Mouse (Mus musculus) heart, adult 2 months (tissue): ENCODE data around the gene Atp6v0a4. TPM values are rescaled to one million over a fixed set of nuclear protein-coding genes. Genes with fewer than 3 reads are reported as not detected.

Experiments
- DNase-seq, 2 experiments: peaks; one replicate each; pipeline ENCODE4 v3.0.0; 2021
- H3K27ac ChIP-seq: fragments of 200-600 bp; 2 replicates; pipeline ENCODE4 v1.8.1; 2022
- H3K27me3 ChIP-seq: fragments of 200-500 bp; 2 replicates; pipeline ENCODE4 v1.6.1; 2012; ENCODE audit warnings: mild to moderate bottlenecking, low read length, inconsistent platforms, mixed read lengths; ENCODE audit not compliant: control insufficient read depth, insufficient read depth
- H3K36me3 ChIP-seq: fragments of 200-500 bp; 2 replicates; pipeline ENCODE4 v1.6.1; 2012; ENCODE audit warnings: low read length, inconsistent platforms; ENCODE audit not compliant: control insufficient read depth, insufficient read depth
- H3K4me1 ChIP-seq: fragments of 200-500 bp; 2 replicates; pipeline ENCODE4 v1.6.1; 2011; ENCODE audit warnings: low read length; ENCODE audit not compliant: control insufficient read depth, insufficient read depth
- H3K4me3 ChIP-seq: fragments of 200-600 bp; 2 replicates; pipeline ENCODE4 v1.8.1; 2022
- H3K79me2 ChIP-seq: fragments of 200-500 bp; replicated peaks from 2 replicates; pipeline ENCODE4 v1.6.1; 2012; ENCODE audit warnings: mild to moderate bottlenecking, inconsistent platforms, low read length, moderate library complexity, mixed read lengths; ENCODE audit not compliant: control insufficient read depth, insufficient read depth
- H3K9ac ChIP-seq: fragments of 200-500 bp; 2 replicates; pipeline ENCODE4 v1.6.1; 2012; ENCODE audit warnings: low read depth, mild to moderate bottlenecking, control low read depth, inconsistent platforms, low read length, mixed read lengths
- CTCF ChIP-seq: fragments of 200-600 bp; IDR thresholded peaks from 2 replicates; pipeline ENCODE4 v1.8.1; 2022; ENCODE audit warnings: antibody characterized with exemption, mild to moderate bottlenecking, moderate library complexity
- EP300 ChIP-seq: fragments of 200-500 bp; IDR thresholded peaks from 2 replicates; pipeline ENCODE4 v1.6.1; 2011; ENCODE audit warnings: low read depth, low read length, control low read depth; ENCODE audit not compliant: insufficient read depth
- POLR2A ChIP-seq: fragments of 200-500 bp; IDR thresholded peaks from 2 replicates; pipeline ENCODE4 v1.6.1; 2011; ENCODE audit warnings: mild to moderate bottlenecking, low read depth, low read length, control low read depth; ENCODE audit not compliant: insufficient read depth
- WGBS: fragments of 180-500 bp; shearing (Covaris S2); methylation state at CpG from one replicate; pipeline ENCODE4 v1.1.7; 2018; 5-methylcytosine and 5-hydroxymethylcytosine counted together
- intact Hi-C: fragments of 180-260 bp; cut with DNase I; formaldehyde crosslinking; loops from one replicate; pipeline ENCODE4 v1.15.1; 2025
- polyA plus RNA-seq: library from polyadenylated mRNA; depleted of rRNA; stranded (reverse); fragments of >200 nt; gene quantifications from 2 replicates; pipeline ENCODE4 v1.2.3, GENCODE M21; 2012
- total RNA-seq, 2 experiments: library from RNA; stranded (reverse); gene quantifications; 2 replicates each; pipeline ENCODE4 v1.2.3; 2021

Atp6v0a4 gene
- total and polyA plus RNA-seq, 3 experiments = 1.0 to 2.5 (median 1.4) TPM

- WGBS = 35% methylated on average over 7 of the region's 7 CpGs
- H3K4me3 ChIP-seq = no peak overlapping the region
- no peak overlapping the region for H3K9ac ChIP-seq
- intact Hi-C loops = no loop called here
- H3K4me1 ChIP-seq = peaks cover 7% of the 10 kb centered on the region
- no peak for DNase-seq
- TF ChIP-seq POLR2A (no peak), EP300 (no peak), CTCF (no peak)
- H3K79me2 ChIP-seq = no peaks in the 10 kb centered on the region
- H3K27ac ChIP-seq = peak overlapping the region; percentile 17; the same call in 1 of the 2 replicates
- no peaks in the 10 kb centered on the region for H3K27me3 ChIP-seq
- H3K36me3 ChIP-seq = no peaks in the 10 kb centered on the region
These were observed 92.4 kb downstream of the Atp6v0a4 start for GRCm38 (mm10) chr6:38031924-38032540.

- Histone ChIP-seq H3K27ac (no peak overlapping the region), H3K4me1 (peaks cover 5% of the 10 kb centered on the region), H3K4me3 (no peak overlapping the region), H3K9ac (no peak overlapping the region), H3K36me3 (no peaks in the 10 kb centered on the region), H3K27me3 (no peaks in the 10 kb centered on the region), H3K79me2 (no peaks in the 10 kb centered on the region)
- intact Hi-C loops = no loop called here
- TF ChIP-seq EP300 = no peak
- TF ChIP-seq POLR2A = no peak
- TF ChIP-seq CTCF = no peak
- 78% methylated on average over 2 of the region's 2 CpGs for WGBS
- no peak for DNase-seq
These were observed 96.2 kb downstream of the Atp6v0a4 start for GRCm38 (mm10) chr6:38028205-38028604.

- no peaks in the 10 kb centered on the region for H3K36me3 ChIP-seq
- H3K4me1 ChIP-seq = peaks cover 8% of the 10 kb centered on the region
- DNase-seq = no peak
- no peak overlapping the region for H3K27ac ChIP-seq
- TF ChIP-seq POLR2A (no peak), CTCF (no peak), EP300 (no peak)
- H3K79me2 ChIP-seq = no peaks in the 10 kb centered on the region
- intact Hi-C loops = no loop called here
- H3K27me3 ChIP-seq = no peaks in the 10 kb centered on the region
- no peak overlapping the region for H3K9ac ChIP-seq
- 46% methylated on average over 1 of the region's 1 CpGs for WGBS
- no peak overlapping the region for H3K4me3 ChIP-seq
These were observed 96.6 kb downstream of the Atp6v0a4 start for GRCm38 (mm10) chr6:38027771-38028170.

GRCm38 (mm10) chr6:38023284-38023683 is 101.1 kb downstream of the Atp6v0a4 start:
- intact Hi-C loops = loop anchor here (5.0 kb wide), 1 partner anchor 34 kb away; no protein-coding TSS in a partner anchor
- Histone ChIP-seq H3K79me2 (no peaks in the 10 kb centered on the region), H3K4me1 (peaks cover 3% of the 10 kb centered on the region; the same call in 1 of the 2 replicates), H3K27ac (peak overlapping the region; percentile 32), H3K4me3 (no peak overlapping the region), H3K36me3 (no peaks in the 10 kb centered on the region), H3K27me3 (no peaks in the 10 kb centered on the region), H3K9ac (no peak overlapping the region)
- 22% methylated on average over 7 of the region's 7 CpGs for WGBS
- DNase-seq = no peak
- no peak for TF ChIP-seq EP300
- no peak for TF ChIP-seq POLR2A
- no peak for TF ChIP-seq CTCF

GRCm38 (mm10) chr6:38021406-38021805 is 103.0 kb downstream of the Atp6v0a4 start:
- intact Hi-C loops = loop anchor here (5.0 kb wide), 1 partner anchor 36 kb away; no protein-coding TSS in a partner anchor
- H3K9ac ChIP-seq = no peak overlapping the region
- WGBS = 85% methylated on average over 7 of the region's 7 CpGs

GRCm38 (mm10) chr6:38012829-38013228 is 111.6 kb downstream of the Atp6v0a4 start:
- intact Hi-C loops = no loop called here

More at GRCm38 (mm10) chr6:38021406-38021805, 103.0 kb downstream of the Atp6v0a4 start:
- no peak for TF ChIP-seq EP300
- no peak for TF ChIP-seq POLR2A
- TF ChIP-seq CTCF = no peak
- no peak overlapping the region for H3K27ac ChIP-seq
- no peak for DNase-seq
- no peaks in the 10 kb centered on the region for H3K27me3 ChIP-seq
- no peaks in the 10 kb centered on the region for H3K36me3 ChIP-seq
- no peak overlapping the region for H3K4me3 ChIP-seq
- H3K79me2 ChIP-seq = no peaks in the 10 kb centered on the region
- H3K4me1 ChIP-seq = peaks cover 3% of the 10 kb centered on the region; the same call in 1 of the 2 replicates

More at GRCm38 (mm10) chr6:38012829-38013228, 111.6 kb downstream of the Atp6v0a4 start:
- Histone ChIP-seq H3K79me2 (no peaks in the 10 kb centered on the region), H3K4me1 (no peaks in the 10 kb centered on the region), H3K27ac (no peak overlapping the region), H3K9ac (no peak overlapping the region), H3K27me3 (0 out of 2 replicates have a peak, but pooled peaks cover 1% of the 10 kb centered on the region), H3K36me3 (no peaks in the 10 kb centered on the region), H3K4me3 (no peak overlapping the region)
- no peak for DNase-seq
- TF ChIP-seq CTCF (no peak), EP300 (no peak), POLR2A (no peak)
- 93% methylated on average over 2 of the region's 2 CpGs for WGBS
